Mouse (Mus musculus): ENCODE measurements around the gene Clps.
"Not testable (repeated sequence)": the region's sequence is repeated elsewhere in the genome, so short reads cannot be mapped to it uniquely, and the experiment has no call there.

The Clps gene

DNA sequence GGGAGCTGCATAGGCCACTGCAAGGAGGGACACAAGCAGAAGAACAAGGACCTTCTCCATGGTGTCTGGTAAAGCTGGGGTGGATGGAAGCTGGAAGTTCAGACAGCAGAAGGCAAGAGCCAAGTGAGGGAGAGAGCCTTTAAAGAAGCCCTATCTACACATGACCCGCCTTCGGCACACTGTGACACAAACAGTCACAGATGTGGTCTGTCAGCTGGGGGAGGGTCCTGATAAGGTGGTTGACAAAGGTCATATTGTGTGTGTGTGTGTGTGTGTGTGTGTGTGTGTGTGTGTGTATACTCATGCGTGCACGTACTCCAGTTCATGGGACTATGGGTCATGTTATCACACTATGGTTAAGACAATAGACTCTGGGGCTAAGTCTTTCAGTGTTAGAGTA is at the start of gene Clps:
TSS of gene Clps (minus strand) at position 169 of the 400 bp plus-strand sequence.
- no peak for DNase-seq

DNA sequence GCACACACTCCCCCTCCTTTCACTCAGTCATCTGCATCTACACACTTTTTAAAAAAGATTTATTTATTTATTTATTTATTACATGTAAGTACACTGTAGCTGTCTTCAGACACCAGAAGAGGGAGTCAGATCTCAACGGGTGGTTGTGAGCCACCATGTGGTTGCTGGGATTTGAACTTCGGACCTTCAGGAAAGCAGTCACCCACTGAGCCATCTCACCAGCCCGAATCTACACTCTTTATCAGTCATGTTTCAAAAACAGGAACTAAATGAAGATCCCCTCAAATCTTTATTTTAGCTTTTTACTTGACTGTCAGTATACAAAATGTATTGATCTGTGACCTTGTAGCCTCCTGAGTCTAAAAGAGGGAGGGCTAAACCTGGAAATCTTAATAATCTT is 49.0 kb upstream of the Clps start:
- DNase-seq: no peak

GRCm38 (mm10) chr17:28601557-28602250 is 41.1 kb upstream of the Clps start:
- no peak for DNase-seq

DNA sequence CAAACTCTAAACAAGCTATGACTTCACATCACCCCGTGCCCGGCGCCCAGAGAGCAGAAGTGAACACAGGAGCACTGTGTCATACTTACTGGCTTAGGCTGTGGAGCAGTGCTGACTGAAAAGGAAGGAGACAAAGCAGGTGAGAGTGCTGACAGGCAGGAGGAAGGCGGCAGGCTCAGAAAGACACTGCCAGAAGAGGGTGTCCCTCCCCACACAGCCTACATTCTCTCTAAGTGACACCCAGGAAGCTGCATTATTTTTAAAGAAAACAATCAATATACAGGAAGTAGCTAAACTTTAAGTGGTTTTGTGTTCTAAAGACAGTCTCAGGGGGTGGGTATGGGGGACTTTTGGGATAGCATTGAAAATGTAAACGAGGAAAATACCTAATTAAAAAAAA is 40.2 kb upstream of the Clps start:
- no peak for DNase-seq

GRCm38 (mm10) chr17:28593965-28594364 is 33.4 kb upstream of the Clps start:
- no peak for DNase-seq

GRCm38 (mm10) chr17:28592998-28593397 is 32.4 kb upstream of the Clps start:
- peak; percentile 73 to 80 for DNase-seq

GRCm38 (mm10) chr17:28591476-28591875 is 30.9 kb upstream of the Clps start:
- no peak for DNase-seq

DNA sequence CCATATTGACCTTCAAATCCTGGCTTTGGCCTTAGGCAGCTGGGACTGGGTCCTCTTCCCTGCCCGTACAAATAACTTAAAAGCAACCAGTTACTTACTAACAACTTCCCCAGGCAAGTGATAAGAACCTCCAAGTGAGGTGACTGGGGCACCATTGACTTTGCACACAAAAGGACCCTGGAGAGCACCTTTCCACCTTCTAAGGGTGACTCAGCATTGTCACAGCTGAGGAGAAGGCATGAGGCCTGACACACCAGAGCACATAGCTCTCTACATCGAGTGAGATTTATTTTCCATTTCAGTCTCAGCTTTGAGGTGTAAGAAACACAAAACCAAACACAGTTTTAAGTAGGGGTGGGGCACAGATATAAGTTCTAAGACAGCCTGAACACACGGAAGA is 30.0 kb upstream of the Clps start:
- DNase-seq: no peak

GRCm38 (mm10) chr17:28588591-28588990 is 28.0 kb upstream of the Clps start:
- no peak for DNase-seq

GRCm38 (mm10) chr17:28586509-28586908 is 25.9 kb upstream of the Clps start:
- DNase-seq: no peak

- DNase-seq: no peak
Measured at GRCm38 (mm10) chr17:28581056-28581455, 20.5 kb upstream of the Clps start.

GRCm38 (mm10) chr17:28580396-28580795 is 19.8 kb upstream of the Clps start:
- DNase-seq: no peak

DNA sequence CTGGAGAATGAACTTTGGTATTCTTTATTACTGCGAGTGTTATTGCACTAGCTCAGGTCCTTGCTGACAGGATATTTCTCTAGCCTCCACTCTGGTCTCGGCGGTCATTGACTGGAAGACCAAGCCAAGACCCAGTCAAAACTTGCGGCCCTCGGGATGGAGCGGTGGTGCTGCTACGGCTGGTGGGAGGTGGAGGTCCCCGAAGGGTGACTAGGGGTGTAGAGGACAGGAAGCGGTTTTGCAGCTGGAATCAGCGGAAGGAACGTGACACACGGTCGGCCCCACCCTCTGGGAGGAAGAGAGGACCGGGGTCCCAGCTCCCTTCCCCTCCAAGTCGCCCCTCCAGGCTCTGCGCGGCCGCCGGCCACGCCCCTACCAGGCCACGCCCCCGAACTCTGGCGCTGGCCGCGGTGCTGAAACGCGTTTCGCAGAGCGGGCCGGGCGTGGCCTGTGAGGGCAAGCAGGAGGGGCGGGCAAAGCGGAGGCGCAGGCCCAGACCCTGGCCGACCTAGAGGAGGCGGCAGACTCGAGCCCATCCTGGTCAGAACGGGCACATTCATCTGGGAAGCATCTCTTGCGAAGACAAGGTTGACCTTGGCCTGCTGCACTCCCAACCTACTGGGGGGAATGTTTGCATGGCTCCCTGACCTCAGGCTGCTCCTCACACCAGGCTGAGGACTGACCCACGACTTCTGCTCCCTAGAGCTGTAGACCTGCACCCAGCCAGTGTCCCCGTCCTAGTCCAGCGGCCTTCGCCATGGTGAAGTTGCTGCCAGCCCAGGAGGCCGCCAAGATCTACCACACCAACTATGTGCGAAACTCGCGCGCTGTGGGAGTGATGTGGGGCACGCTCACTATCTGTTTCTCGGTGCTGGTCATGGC is 14.9 kb upstream of the Clps start, which contains the start of gene Lhfpl5:
TSS of gene Lhfpl5 (plus strand) at position 398 of the 882 bp plus-strand sequence.
- peak; percentile 29 to 43 for DNase-seq

DNA sequence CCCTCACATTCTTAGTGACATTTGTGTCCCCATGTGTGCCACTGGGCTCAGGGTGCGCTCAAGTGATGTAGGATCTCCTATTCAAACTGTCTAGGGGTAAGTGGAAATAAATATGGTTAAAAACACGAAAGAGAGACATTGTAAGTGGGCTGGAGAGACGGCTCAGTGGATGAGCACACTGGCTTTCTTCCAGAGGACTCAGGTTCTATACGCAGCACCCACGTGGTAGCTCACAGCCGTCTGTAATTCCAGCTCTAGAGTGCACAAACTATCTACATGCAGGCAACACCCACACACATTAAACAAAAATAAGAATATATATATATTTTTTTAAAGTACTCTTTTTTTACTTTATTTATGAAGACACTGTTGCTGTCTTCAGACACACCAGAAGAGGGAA is 12.4 kb upstream of the Clps start:
- DNase-seq: no peak

- no peak for DNase-seq
Measured at GRCm38 (mm10) chr17:28572521-28572920, 12.0 kb upstream of the Clps start.

- no peak for DNase-seq
Measured at GRCm38 (mm10) chr17:28571868-28572267, 11.3 kb upstream of the Clps start.

- DNase-seq: no peak
Measured at GRCm38 (mm10) chr17:28567541-28567940, 7.0 kb upstream of the Clps start.

DNA sequence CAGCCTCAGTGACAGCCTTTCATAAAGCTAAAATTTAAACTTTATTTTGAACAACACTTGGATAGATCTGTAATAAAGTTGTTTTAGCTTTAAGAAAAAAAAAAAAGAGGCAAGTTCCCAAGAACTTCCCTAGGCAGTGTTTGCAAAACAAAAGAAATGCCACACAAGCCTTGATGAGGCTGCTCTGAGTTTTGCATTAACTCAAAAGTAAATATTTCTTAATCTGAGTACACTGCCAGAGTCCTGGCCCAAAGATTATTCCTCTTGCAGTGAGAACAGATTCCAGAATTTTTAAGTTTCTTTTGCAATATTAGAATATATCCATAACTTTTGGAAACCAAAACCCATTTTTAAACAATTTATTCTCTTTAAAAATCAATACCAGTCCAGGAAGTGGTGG is 4.6 kb upstream of the Clps start:
- DNase-seq: no peak

DNA sequence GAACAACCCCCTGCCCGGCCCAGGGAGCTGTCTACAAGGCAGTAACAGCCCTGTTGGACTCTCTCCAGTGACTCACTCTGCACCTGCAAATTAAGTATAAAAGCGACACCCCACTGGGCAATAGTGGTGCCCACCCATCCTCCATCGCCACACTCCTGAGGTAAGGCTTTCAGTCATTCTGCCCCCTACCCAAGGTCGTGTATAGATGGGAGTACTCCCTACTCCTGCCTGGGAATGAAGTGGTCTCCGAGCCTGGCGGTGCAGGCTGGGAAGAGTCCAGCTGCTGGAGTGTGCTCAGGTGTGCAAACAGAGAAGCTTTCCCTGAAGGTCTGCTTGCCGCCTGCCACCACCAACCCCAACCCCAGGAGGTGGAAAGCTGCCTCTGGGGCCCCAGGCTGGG is 1.0 kb upstream of the Clps start:
- DNase-seq: no peak

DNA sequence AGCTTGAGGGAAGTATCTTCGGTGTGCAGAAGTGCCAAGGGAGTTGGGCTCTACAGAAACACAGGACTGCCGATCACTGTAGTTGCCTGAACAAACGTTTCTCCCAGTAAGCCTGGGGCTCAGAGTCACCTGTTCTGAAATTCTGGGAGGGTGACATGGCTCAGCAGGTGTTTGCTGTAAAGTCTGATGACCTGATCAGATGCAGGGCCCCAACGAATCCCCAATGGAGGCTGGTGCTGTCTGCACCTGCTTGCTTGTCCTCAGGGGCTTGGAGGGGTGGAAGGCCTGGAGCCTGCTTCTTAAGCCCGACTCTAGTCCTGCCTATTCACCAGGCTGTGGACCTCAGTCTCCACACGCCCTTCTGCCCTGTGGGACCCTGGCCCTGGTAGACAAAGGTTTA is 2.8 kb downstream of the Clps start:
- DNase-seq: no peak

DNA sequence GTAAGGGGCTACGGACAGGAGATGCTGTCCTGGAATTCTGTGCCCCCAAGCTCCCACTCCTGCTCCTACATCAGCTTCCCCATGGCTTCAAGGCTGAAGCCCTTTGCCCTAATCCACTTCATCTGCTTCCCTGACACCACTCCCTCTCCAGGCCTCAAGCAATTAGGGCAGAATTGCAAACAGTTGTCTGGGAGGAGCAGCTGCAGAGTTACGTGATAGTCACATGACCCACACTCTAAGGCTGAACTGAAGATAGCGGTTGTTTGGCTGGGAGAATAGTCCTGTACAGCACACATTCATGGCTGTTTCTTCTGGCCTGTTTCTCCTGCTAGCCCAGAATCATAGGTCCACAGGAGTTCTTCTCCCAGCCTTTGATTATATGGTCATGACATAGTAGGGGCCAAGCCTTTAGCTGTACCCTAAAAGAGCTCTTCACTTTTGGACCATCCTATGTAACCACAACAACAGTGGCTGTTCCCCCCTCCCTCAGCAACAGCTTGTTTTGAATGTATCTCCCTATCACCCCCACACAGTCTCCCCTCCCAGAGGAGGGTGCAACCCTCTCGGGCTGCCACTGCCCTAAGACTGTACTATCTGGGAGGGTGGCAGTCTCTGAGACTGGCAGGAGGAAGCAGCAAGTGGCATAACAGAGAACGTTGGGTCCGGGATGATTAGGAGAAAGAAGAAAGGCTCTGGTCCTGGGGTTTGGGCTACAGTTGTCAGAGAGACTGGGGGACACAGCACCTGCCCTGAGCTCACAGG is 3.8 kb downstream of the Clps start:
- DNase-seq: no peak

- DNase-seq: not testable (repeated sequence)
Measured at GRCm38 (mm10) chr17:28554021-28554420, 6.5 kb downstream of the Clps start.

GRCm38 (mm10) chr17:28553040-28553793 is 7.3 kb downstream of the Clps start:
- DNase-seq: peak; percentile 59 to 63
